Mouse (Mus musculus): ENCODE results near the gene Prpf38a.

Prpf38a gene

GRCm38 (mm10) chr4:108578840-108579742 lies at the start of gene Prpf38a, which contains the start of gene Orc1:
TSS of gene Prpf38a (minus strand) at chr4:108579336.
TSS of gene Orc1 (plus strand) at chr4:108579423.
- peak; percentile 74 for DNase-seq (ENCODE audit: extremely low read depth, low read depth, low spot score)

- DNase-seq (ENCODE audit: extremely low read depth, low read depth, low spot score), result no peak
These were observed 47.9 kb upstream of the Prpf38a start for GRCm38 (mm10) chr4:108627066-108627465.

GRCm38 (mm10) chr4:108621504-108621903 lies 42.4 kb upstream of the Prpf38a start:
- no peak for DNase-seq (ENCODE audit: extremely low read depth, low read depth, low spot score)

GRCm38 (mm10) chr4:108620536-108620935 lies 41.4 kb upstream of the Prpf38a start:
- DNase-seq (ENCODE audit: extremely low read depth, low read depth, low spot score), result no peak

GRCm38 (mm10) chr4:108619587-108620341 lies 40.6 kb upstream of the Prpf38a start, which contains the start of gene Cc2d1b:
TSS of gene Cc2d1b (plus strand) at chr4:108619940.
- DNase-seq (ENCODE audit: extremely low read depth, low read depth, low spot score), result peak; percentile 54

- DNase-seq (ENCODE audit: extremely low read depth, low read depth, low spot score), result no peak
These were observed 40.0 kb upstream of the Prpf38a start for GRCm38 (mm10) chr4:108619165-108619564.

GRCm38 (mm10) chr4:108618586-108618985 lies 39.5 kb upstream of the Prpf38a start:
- DNase-seq (ENCODE audit: extremely low read depth, low read depth, low spot score), result no peak

- no peak for DNase-seq (ENCODE audit: extremely low read depth, low read depth, low spot score)
These were observed 31.8 kb upstream of the Prpf38a start for GRCm38 (mm10) chr4:108610935-108611334.

GRCm38 (mm10) chr4:108608651-108609050 lies 29.5 kb upstream of the Prpf38a start:
- no peak for DNase-seq (ENCODE audit: extremely low read depth, low read depth, low spot score)

- DNase-seq (ENCODE audit: extremely low read depth, low read depth, low spot score), result no peak
These were observed 22.7 kb upstream of the Prpf38a start for GRCm38 (mm10) chr4:108601870-108602269.

GRCm38 (mm10) chr4:108598306-108598705 lies 19.2 kb upstream of the Prpf38a start:
- no peak for DNase-seq (ENCODE audit: extremely low read depth, low read depth, low spot score)

- no peak for DNase-seq (ENCODE audit: extremely low read depth, low read depth, low spot score)
These were observed 16.6 kb upstream of the Prpf38a start for GRCm38 (mm10) chr4:108595785-108596184.

- DNase-seq (ENCODE audit: extremely low read depth, low read depth, low spot score), result no peak
These were observed 14.2 kb upstream of the Prpf38a start for GRCm38 (mm10) chr4:108593376-108593775.

GRCm38 (mm10) chr4:108579743-108580411 lies 741 bp upstream of the Prpf38a start:
- no peak for DNase-seq (ENCODE audit: extremely low read depth, low read depth, low spot score)

- DNase-seq (ENCODE audit: extremely low read depth, low read depth, low spot score), result no peak
These were observed 6.5 kb downstream of the Prpf38a start for GRCm38 (mm10) chr4:108572644-108573043.

- DNase-seq (ENCODE audit: extremely low read depth, low read depth, low spot score), result no peak
These were observed 14.1 kb downstream of the Prpf38a start for GRCm38 (mm10) chr4:108565026-108565425.

GRCm38 (mm10) chr4:108539701-108540100 lies 39.4 kb downstream of the Prpf38a start:
- no peak for DNase-seq (ENCODE audit: extremely low read depth, low read depth, low spot score)
